Mouse (Mus musculus) lung, adult 18-20 months (tissue): ENCODE data around the gene Btbd3.

ENCODE experiments used
- DNase-seq, 2 experiments: peaks; one replicate each; pipeline ENCODE4 v3.0.0; 2022; ENCODE audit warnings: mixed read lengths in 2 of 2

Btbd3 gene

DNA sequence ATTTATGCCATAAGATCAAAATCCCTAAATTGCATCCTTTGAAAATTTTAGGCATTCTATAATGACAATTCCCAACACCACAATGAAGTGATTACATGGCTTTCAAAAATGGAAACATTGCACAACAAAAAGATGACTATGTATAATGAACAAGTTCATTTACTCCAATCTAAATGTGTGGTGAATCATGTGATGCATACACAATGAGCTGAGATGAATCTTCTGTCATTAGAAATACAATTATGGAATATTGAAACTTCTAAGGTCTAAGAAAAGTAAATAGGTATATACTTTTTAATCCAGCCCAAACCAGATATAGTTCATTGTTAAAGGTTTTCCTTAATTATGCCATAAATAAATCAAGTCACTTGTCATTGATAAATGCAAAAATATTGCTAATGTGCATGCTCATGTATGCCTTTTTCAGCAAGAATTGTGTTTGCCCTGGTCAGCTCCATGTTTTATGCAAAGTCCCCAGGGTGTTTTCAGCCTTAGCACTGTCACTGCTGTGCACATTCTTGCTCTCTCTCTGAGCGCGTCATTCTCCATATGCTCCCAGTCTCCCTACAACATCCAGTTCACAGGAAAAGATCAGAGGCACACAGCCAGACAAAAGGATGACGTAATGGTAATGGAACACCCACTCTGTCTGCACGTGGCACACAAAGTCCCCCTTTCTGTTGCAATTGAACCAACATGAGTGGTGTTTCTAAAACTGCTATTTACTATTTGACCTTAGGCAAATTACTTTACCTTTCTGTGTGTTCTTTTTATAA is 149.6 kb downstream of the Btbd3 start:
- peak in 1 of 2 experiments; percentile 7 for DNase-seq

DNA sequence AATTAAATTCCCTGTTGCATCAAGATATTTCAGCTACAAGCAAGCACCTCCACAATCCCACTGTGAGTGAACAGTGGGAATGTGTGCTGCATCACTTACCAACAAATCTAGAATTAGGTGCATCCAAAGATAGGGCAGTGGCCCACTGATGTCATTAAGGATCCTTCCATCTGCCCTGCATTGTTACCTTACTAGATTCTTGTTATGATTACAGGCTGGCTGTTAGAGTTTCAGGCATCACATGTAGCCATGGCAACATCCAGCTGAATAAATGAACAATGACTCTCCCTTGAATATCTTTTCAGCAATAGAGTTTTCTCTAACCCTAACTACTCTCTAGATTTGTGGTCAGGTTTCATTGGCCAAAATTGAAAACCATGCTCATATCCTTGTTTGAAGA is 150.3 kb downstream of the Btbd3 start:
- DNase-seq: no peak

DNA sequence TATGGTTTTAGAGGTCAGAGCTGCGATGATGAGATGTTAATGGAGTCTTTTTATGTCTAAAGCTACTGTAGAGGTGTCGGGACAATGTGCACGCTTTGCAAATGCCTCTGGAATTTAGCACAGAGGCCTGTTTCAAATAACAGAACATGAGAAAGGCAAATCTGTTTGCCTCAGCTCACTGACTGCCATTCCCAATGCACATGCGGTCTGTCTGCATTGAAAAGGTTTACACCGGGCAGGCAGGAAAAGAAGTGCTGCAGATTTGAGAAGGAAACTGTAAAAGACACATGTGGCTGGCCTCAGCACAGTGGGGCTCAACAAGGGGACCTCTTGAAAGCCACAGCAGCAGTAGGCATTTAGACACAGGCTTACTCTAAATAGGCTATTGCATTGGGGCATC is 156.2 kb downstream of the Btbd3 start:
- no peak for DNase-seq

DNA sequence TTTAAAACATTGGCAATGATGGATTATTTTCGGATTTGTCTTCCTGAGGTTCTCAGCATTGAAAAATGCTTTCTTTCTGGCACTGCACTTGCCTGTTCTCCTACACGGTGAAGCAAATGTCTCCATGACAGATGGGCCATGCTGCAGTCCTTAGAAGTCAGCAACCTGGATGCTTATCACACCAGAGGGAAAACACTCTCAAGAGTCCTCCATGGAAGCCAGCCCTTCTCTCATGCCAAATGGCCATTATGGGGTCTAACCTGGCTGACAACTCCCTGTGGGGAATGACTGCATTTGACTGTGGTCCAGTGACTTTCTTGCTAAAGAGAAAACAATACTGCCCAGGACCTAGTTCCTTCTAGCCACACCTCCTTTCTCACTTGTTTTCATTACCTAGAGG is 166.0 kb downstream of the Btbd3 start:
- DNase-seq: no peak

DNA sequence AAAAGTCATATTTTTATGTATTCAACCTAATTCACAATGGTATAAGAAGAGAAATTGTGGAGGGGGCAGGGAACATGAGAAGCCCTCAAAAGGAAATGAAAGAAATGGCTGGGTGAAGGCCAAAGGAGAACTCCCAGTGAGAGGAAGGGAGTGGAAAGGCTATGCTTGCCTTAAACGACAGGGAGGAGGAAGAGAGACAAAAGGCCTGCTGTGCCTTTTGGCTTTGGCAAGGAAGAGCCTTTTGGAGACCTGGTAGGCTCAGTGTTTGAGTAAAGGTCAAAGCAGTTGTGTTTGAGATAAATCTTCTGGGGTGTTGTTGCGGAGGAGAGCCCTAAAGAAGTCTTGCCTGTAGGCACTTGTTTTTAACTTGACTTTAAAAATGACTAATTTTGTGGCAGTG is 175.6 kb downstream of the Btbd3 start:
- DNase-seq: no peak

DNA sequence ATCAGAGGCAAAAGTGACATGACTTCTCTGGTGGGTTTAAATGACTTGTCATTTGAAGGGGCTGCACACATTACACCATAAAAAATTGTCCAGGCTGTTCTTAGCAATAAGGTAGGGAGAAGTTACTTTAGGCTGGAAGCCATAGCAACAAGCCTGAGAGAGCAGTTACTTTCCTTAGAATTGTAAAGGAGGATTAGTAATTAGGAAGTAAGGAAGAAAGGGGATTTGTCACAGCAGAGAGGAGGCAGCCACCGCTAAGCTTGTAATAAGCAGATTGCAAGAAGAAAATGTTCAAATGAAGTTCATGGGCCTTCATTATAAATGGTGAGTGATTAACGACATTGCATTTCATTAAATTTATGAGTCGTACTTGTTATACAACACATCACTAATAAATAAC is 190.1 kb downstream of the Btbd3 start:
- DNase-seq: no peak

DNA sequence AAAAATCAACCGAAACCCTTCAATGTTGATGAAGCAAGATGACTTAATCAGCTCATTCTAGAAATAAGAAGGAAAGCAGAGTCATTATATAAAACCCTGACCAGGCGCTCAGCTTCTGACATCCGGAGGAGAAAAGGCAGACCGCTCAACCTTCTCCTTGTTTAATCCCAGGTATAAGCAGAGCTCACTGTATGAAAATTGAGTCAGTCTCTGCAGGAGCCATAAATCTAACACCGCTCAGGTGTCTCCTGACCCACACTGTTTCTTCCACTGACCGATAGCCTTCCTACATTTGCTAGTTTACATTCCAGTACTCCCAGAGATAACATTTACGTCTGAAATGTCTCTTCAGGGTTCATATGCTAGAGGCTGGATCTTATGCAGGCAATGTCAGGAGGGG is 190.6 kb downstream of the Btbd3 start:
- DNase-seq: no peak

DNA sequence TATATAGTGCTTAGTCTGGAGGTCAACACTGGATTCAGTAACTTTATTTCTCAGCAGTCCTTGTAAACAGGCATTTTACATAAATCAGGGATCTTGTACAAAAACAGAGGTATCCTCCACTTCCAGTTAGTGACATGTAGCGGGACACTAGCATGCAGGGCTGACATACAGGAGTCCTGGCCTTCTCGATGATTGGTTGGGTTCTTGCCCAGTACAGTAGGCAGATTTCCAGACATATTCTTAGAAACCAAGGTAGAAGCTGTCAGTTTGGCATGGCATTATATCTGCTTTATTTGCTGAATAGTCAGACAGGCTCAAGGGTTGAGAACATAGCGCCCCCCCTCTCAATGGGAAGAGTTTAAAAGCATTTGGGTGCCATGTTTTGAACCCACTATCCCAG is 191.3 kb downstream of the Btbd3 start:
- no peak for DNase-seq

DNA sequence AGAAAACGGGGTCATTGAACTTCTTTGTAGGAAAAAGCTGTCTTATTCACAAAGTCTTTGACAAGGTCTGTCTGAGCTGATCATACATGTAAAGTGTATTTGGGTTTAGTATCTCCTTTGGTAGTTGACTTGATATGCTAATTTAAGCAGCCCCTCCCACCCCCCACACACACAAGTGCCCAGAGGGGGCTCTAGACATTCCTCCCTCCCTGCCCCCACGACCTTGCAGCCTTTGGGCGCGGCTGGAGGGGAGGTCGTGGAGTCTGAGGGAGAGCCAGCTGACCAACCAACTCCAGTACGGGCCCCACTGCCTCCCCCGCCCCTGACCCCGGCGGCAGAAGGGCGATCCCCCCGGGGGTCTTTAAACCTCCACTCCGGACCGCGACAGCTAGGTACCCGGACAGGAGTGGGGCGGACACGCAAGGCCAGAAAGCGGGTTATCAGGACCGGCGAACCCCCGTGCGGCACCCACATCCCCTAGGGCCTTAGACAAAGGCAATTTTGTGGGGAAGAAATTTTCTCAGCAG is 211.7 kb downstream of the Btbd3 start:
- DNase-seq: no peak

DNA sequence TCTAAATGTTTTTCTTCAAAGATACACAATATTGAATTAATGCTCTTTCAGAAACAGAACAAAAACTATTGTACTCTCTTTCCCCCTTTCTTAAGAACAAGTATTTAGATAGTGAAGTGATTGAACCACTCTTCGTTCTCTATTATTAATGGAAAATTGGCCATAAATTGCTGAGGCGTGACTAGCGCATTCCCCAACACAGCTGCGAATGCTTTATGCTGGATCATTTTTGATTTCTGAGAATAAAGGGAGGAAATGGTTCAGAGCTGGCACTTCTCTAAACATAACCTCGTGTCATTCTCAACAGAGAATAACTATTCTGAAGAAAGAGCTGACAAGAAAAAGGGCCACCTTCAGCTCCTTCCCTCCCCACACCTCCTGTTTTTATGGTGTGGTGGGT is 217.0 kb downstream of the Btbd3 start:
- no peak for DNase-seq

DNA sequence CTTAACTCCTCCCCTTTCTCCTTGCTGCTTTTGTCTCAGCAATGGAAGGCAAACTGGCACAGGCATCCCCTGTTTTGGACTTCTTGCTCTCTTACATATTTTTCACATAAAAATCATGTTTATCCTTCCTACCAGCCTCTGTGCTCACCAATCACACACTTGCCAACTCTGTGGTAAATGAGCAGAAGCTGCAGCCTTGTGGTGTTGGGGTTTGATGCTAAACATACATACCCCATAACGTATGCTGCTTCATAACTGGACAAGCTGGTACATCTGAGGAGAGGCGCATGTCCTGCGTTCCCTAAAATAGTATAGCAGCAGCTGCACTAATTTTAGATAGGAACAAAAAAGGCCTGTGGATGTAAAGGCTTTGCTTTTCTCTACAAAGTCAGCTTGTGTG is 220.1 kb downstream of the Btbd3 start:
- DNase-seq: no peak

DNA sequence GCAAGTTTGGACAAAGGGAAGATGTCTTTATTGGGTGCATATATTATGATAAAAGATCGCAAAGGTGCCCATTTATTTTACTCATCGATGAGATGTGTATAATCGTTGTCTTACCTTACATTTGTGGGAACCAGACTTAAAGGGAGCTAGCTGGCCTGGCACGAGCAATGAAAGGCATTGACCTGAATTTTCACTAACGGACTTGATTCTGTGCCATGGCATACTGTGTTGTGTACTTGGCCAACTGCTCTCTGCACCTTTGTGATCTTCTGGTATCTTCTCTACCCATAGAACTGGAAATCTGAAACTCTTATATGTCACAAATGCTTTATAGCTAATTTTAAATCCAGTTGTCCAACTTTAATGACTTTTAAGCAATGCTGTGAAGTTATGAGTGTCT is 220.9 kb downstream of the Btbd3 start:
- no peak for DNase-seq

DNA sequence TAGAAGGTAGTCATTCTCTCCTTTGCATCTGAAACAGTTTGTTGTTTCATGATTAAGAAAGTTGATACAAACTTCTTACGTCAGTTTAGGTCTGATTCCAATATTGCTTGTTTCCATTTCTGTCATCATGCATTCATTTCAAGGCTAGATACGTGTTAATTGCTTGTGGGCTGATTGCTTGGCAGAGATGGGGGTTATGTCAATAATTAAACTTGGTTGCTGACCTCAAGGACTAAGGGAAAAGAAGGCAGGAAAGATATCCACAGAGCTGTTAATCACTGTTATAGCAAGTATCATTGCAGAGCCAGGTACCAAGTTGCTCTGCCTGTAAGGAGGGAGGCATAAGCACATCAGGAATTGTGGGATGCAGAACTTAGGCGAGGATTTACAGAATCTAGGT is 226.2 kb downstream of the Btbd3 start:
- no peak for DNase-seq

DNA sequence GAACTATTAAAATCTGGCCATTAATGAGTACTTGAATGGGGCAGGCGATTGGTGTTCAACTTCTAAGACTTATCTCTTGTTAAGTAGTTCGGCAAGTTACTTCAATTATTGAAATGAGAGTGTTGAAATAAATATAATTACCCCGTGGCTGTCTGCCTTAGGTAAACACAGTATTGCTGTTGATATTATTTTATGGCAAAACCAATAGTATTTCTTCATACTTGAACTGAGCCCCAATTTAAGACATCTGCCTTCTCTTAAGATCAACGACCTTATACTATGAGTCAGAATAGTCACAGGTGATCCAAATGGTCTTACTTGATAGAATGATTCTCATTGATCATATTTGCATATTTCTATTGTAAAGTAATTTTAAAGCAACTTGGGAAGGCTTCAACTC is 228.5 kb downstream of the Btbd3 start:
- no peak for DNase-seq

DNA sequence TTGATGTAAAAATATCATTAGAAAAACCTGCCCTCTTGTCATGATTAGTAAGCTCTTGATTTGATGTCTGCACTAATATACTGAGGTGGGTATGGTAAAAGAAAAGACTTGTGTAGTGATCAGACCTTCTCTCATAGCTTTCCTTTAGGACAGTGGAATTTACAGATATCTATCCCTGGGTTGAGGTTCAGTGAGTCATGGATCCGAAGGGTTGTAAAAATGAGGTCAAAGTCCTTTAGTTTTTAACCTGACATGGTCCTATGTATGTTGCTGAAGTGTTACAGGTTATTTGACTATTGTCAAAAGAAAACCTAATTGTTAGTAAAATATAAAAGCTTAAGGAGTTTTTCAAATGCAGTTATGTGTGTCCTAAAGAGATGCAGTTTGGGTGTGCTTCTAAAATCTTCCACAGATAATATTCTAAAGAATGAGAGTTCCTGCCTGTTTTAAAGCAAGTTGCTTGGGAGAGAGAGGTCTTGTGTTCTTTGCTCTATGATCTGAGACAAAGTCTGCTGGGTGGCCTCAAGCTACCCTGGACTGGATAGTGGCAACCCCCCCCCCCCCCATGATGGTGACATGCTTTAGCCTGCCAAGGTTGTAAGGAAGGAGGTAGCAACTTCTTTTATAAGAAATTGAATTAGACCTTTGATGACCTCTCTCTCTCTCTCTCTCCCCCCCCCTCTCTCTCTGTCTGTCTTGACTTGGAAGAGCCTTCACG is 234.5 kb downstream of the Btbd3 start:
- no peak for DNase-seq

DNA sequence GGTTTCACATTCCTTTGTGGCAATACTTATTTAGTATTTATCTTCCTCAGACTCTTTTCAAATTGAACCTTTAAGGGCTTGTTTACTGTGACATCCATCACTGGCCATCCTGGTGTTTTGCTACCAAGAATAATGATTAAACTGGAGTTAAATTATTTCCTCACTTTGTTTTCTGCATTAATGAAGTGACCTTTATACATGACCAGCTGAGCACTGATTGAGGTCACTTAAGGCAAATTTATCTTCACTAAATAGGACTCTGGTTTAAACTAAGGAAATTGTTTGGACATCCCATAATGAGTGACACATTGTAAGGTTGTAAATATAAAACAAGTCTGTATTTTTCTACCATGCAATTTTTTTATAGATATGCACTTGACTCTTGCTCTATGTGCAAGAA is 235.8 kb downstream of the Btbd3 start:
- no peak for DNase-seq

DNA sequence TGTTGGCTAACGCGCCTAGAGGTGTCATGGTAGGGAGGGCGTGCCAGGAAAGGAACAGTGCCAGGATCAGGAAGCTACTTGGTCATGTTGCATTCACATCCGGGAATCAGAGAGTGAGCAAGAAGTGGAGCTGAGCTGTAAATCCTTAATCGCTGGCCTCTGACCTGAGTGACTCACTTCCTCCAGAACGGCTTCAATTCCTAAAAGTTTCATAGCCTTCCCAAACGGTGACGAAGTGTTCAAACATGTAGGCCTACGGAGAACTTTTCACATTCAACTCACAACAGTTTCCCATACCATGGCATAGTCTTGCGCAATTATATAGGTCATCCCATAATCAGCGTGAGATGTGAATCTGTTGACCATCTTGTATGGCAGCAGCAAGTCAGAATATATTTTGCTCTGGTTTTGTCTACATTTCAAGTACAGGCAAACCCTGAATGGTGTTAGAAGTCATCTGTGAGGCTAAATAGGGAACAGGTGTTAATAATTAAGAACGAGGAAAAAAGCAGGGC is 247.6 kb downstream of the Btbd3 start:
- DNase-seq: no peak

DNA sequence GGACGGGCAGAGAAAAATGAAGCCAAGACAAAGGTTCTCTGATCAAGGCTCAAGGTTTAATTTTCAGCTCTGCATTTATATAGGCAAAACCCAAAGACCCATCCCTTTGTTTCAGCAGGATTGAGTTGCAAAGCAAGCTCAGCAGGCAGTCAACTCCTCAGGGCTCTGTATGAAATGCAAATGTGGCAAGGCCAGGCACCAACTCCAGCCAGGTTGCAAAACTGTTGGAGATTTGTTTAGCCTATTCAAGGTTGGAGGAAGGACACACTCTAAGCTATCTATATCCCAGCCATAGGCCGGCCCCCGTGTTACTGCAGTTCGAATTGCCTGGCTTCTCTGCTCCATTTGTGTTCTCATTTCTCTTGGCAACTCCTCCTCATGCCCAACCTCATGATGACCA is 259.2 kb downstream of the Btbd3 start:
- no peak for DNase-seq

DNA sequence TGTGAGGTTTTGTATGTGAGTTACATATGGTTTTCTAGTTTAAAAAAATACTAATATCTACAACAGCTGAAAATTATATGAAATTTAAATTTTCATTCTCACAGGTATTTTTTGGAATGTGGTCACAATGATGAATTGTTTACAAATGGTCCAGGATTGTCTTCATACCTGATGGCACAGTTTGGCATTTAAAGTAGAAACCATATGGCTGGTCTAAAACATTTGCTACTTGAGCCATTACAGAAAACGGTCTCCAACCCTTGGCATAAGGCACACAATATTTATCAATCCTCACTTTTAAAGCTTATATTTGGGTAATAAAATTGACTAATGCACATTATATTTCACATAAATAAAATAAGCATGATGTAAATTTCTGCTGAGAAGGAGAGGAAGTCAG is 272.1 kb downstream of the Btbd3 start:
- DNase-seq: no peak

DNA sequence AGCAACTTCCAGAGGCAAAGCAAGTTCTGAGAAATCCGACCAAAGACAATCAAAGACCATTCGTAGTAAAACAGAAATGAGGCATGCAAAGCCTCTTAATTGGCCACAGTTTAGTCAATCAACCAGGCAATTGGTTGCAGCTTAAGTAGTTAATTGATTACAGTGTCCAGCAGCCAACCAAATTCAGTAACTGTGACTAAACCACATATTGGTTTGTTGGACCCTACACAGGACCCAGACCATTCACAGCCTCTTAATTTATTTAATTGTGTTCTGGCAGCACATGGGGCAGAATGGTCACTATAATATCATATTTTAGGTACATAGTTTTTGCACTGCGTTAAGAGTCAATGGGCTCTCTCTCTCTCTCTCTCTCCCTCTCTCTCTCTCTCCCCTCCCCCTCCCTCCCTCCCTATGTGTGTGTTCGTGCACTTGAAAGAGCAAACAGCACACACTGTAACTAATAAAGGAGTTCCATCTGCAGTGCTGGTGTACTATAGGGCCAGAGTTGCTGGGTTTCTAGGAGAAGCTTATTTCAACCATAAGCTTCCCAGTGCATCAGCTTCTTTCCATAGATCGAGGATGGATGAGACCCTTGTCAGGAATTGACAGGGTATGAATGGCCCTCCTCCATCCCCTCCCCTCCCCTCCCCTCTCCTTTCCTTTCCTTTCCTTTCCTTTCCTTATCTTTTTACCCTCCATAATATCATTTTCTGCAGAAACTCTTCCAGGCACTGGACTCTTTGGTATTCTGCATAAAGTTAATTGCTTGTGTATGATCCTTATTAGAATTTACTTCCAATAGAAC is 275.0 kb downstream of the Btbd3 start:
- DNase-seq: no peak

DNA sequence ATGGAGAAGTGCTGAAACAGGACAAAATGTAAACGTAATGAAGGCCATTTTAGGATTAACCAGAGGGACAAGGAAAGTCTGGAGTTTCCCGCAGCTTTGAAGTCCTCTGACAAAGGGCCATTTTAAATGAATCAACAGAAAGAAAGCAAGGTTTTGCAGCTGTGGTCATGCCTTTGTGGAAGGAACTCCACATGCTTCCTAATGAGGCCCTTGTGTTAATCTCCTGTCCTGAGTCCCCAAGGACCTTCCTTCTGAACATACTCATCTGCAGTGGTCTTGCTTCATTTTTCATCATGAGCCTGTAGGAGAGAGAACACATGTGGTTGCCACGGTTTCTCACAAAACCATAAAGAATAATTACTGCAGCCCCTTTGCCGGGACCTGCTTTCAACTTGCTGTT is 275.6 kb downstream of the Btbd3 start:
- no peak for DNase-seq

DNA sequence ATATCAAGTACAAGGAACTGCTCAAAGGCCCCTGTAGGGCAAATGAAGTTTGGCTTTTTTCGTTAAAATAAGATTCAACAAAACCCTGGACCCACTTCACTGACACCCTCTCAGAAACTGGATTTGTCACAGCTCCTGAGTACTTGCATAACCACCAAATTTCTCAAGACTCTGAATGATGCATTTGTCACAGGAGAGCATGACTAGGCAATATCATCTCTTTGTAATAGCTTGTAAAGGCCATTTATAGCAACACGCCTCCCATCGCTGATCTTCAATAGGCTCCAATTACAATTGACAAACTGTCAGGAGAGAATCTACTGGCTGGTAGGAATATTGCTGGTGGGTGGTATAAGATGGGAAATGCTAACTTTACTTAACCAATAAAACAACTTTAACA is 283.3 kb downstream of the Btbd3 start:
- no peak for DNase-seq

DNA sequence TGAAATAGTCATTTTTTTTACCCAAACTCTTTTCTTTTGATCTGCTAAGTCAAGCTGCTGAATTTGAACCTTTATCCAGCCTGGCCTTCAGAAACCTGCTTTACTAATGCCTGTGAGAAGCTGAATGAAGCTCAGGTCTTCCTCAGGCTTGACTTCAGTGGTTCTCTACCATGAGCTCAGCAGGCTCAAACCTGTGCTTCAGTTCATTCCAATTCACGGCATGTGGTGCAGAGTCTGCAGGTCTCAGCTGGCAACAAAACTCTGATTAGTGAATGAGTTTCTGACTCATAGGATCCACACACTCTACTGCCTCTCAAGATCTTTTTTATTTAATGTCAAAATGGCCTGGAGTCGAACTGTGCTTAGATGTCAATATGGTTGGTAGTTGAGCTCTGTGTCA is 292.6 kb downstream of the Btbd3 start:
- no peak for DNase-seq
